Mouse (Mus musculus) embryonic facial prominence, embryonic 11.5 days (tissue): Measurements from ENCODE around the gene Lnpep. TPM values are rescaled to one million over a fixed set of nuclear protein-coding genes. Genes with fewer than 3 reads are reported as not detected.

ENCODE experiments used
- ATAC-seq: fragments of 200-750 bp; cut with Nextera tagmentation; replicated peaks from 2 replicates; pipeline ENCODE4 v1.8.0; 2017; ENCODE audit warnings: low read depth; ENCODE audit not compliant: insufficient number of reproducible peaks, low FRiP score, low TSS enrichment
- DNase-seq: peaks from one replicate; pipeline ENCODE4 v3.0.0-alpha.2; 2015; ENCODE audit warnings: low spot score
- H3K27ac ChIP-seq: fragments of 300-500 bp; sonication (generic); replicated peaks from 2 replicates; pipeline ENCODE4 v1.5.1; 2014; ENCODE audit warnings: mild to moderate bottlenecking, low read depth, low read length, control low read depth
- H3K27me3 ChIP-seq: fragments of 300-500 bp; sonication (generic); 2 replicates; pipeline ENCODE4 v1.6.1; 2014; ENCODE audit warnings: mild to moderate bottlenecking, low read length, moderate library complexity, mixed read lengths; ENCODE audit not compliant: control insufficient read depth, insufficient read depth
- H3K36me3 ChIP-seq: fragments of 300-500 bp; sonication (generic); replicated peaks from 2 replicates; pipeline ENCODE4 v1.6.1; 2014; ENCODE audit warnings: low read depth, mild to moderate bottlenecking, low read length, moderate library complexity, mixed read lengths; ENCODE audit not compliant: control insufficient read depth, insufficient read depth
- H3K4me1 ChIP-seq: fragments of 300-500 bp; sonication (generic); 2 replicates; pipeline ENCODE4 v1.6.1; 2014; ENCODE audit warnings: low read length, mixed read lengths; ENCODE audit not compliant: control insufficient read depth, insufficient read depth
- H3K4me2 ChIP-seq: fragments of 300-500 bp; sonication (generic); 2 replicates; pipeline ENCODE4 v1.6.1; 2014; ENCODE audit warnings: low read depth, mild to moderate bottlenecking, control low read depth, low read length, moderate library complexity
- H3K4me3 ChIP-seq: fragments of 300-500 bp; sonication (generic); 2 replicates; pipeline ENCODE4 v1.5.1; 2014; ENCODE audit warnings: low read depth, low read length, control low read depth
- H3K9ac ChIP-seq: fragments of 300-500 bp; sonication (generic); replicated peaks from 2 replicates; pipeline ENCODE4 v1.6.1; 2014; ENCODE audit warnings: mild to moderate bottlenecking, control low read depth, low read length
- H3K9me3 ChIP-seq: fragments of 300-500 bp; sonication (generic); replicated peaks from 2 replicates; pipeline ENCODE4 v1.6.1; 2016; ENCODE audit warnings: mild to moderate bottlenecking, low read length, inconsistent platforms, mixed read lengths; ENCODE audit not compliant: control insufficient read depth
- WGBS: fragments of 180-500 bp; shearing (Covaris S2); extraction: QIAGEN DNeasy Blood & Tissue Kit; methylation state at CpG from one replicate; pipeline ENCODE4 v1.1.7; 2014; 5-methylcytosine and 5-hydroxymethylcytosine counted together
- polyA plus RNA-seq: library from polyadenylated mRNA; unstranded; fragments of >200 nt; fragmentation: Nextera tagmentation; extraction: Ambion mirVana; gene quantifications from 2 replicates; pipeline ENCODE4 v1.2.1, GENCODE M21; 2014

The Lnpep gene
- polyA plus RNA-seq, 1 experiment from 2014 or later: 5.5 TPM

DNA sequence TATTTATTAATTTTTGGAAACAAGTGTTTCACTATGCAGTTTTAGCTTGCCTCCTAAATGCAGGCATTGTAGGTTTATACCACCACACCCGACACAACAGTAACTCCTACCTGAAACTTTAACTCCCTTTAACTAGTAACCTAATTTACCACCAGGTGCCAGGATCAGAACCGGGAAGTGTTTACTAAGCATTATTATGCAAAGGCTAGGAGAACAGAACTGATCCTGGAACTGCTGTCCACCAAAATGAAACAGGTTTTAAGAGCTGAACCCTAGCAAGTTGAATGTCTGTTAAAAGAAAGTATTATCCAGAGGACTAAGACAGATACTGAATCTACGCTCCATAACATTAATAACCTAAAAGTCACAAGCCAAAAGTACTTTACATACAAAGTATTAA, 21.2 kb downstream of the Lnpep start:
- Histone ChIP-seq H3K9ac (no peak overlapping the region), H3K27ac (no peak overlapping the region), H3K9me3 (no peaks in the 10 kb centered on the region), H3K4me2 (no peak overlapping the region), H3K4me3 (no peak overlapping the region), H3K36me3 (no peaks in the 10 kb centered on the region), H3K4me1 (no peaks in the 10 kb centered on the region), H3K27me3 (no peaks in the 10 kb centered on the region)
- DNase-seq (no peak), ATAC-seq (no peak)
- 85% methylated on average over 3 of the region's 3 CpGs for WGBS

DNA sequence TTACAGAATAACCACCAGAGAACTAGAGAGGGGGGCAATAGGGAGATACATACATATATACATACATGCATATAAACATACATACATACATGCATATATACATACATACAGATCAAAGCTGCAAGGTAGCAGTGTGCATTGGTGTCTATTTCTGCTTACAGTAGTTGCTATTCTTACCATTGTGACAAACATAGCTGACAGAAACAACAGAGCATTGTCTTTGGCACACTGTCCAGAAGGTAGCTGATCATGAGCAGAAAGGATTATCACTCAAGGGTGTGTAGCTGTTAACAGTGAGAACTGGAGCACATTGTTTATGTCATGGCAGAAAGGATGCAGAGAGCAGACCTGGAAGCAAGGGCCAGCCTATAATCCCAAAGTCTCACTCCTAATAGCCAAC, 22.1 kb downstream of the Lnpep start:
- no peak overlapping the region for H3K9ac ChIP-seq
- no peaks in the 10 kb centered on the region for H3K4me1 ChIP-seq
- ATAC-seq (no peak), DNase-seq (no peak)
- H3K9me3 ChIP-seq: no peaks in the 10 kb centered on the region
- H3K4me3 ChIP-seq: no peak overlapping the region
- no peak overlapping the region for H3K4me2 ChIP-seq
- H3K27ac ChIP-seq: no peak overlapping the region
- no peaks in the 10 kb centered on the region for H3K27me3 ChIP-seq
- no peaks in the 10 kb centered on the region for H3K36me3 ChIP-seq

DNA sequence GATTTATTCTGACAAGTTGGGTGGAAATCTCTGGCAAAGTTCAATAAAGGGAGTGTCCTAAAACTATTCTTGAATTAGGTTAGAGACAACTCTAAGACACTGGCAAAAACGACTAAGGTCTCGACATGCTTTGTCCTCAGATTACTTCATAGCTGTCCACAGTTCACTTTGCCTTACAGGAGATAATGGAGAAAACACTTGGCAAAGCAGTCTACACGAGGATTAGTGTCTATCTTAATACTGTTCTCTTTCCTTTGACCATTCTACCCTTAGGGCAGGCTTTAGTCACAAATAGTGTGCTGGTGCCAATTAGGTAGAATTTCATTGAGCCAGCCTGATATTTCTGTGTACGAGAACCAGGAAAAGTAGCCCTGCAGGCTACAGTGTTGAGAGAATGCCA, 22.5 kb downstream of the Lnpep start:
- no peak overlapping the region for H3K4me2 ChIP-seq
- DNase-seq: no peak
- WGBS: 60% methylated on average over 4 of the region's 4 CpGs
- H3K36me3 ChIP-seq: no peaks in the 10 kb centered on the region
- H3K9ac ChIP-seq: no peak overlapping the region
- H3K4me3 ChIP-seq: no peak overlapping the region
- H3K27ac ChIP-seq: no peak overlapping the region
- H3K27me3 ChIP-seq: no peaks in the 10 kb centered on the region
- H3K4me1 ChIP-seq: no peaks in the 10 kb centered on the region
- H3K9me3 ChIP-seq: no peaks in the 10 kb centered on the region
- no peak for ATAC-seq

DNA sequence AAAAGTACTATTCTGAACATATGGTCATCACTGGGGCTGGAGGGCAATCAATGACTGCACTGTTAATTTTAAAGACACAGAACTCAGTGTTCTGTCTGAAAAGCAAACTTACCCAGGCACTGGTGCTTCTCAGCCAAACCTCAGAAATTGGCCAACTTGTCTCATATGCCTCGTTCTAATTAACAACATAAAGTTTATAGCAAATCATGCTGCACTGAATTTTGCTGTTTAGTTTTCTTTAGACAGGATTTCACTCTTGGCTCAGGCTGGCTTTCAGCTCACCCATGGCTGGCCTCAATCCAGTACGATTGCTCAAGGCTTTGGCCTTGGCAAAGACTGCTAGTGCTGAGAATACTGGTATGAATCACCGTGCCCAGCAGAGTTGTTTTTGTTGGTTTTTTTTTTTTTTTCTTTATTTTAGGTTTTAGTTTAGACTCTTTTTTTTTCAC, 24.0 kb downstream of the Lnpep start:
- WGBS: 68% methylated on average over 3 of the region's 3 CpGs

DNA sequence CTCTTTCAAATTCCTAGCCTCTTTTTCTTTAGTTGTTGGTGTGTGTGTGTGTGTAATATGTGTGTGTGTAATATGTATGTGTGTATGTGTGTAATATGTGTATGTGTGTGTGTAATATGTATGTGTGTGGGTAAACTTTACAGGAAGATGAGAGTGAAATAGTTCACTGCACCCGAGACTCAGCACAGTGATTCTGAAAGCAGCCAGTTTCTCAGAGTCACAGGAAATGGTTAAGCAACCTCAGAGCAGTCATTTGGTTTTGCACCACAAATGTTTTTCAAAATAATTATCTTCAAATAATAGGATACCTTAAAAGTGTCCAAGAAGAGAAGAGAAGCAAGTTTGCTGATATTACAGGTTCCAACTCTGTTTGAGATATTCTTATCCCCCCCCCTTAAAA, 24.8 kb downstream of the Lnpep start:
- no peak overlapping the region for H3K4me2 ChIP-seq
- no peaks in the 10 kb centered on the region for H3K27me3 ChIP-seq
- no peaks in the 10 kb centered on the region for H3K4me1 ChIP-seq
- WGBS: 51% methylated on average over 1 of the region's 1 CpGs
- H3K27ac ChIP-seq: no peak overlapping the region
- ATAC-seq: no peak
- H3K4me3 ChIP-seq: no peak overlapping the region
- no peaks in the 10 kb centered on the region for H3K36me3 ChIP-seq
- no peak for DNase-seq
- H3K9ac ChIP-seq: no peak overlapping the region
- H3K9me3 ChIP-seq: no peaks in the 10 kb centered on the region

More for the DNA sequence above, 24.0 kb downstream of the Lnpep start:
- Histone ChIP-seq H3K9ac (no peak overlapping the region), H3K36me3 (no peaks in the 10 kb centered on the region), H3K27me3 (no peaks in the 10 kb centered on the region), H3K27ac (no peak overlapping the region), H3K4me1 (no peaks in the 10 kb centered on the region), H3K4me3 (no peak overlapping the region), H3K4me2 (no peak overlapping the region), H3K9me3 (no peaks in the 10 kb centered on the region)
- ATAC-seq (no peak), DNase-seq (no peak)

DNA sequence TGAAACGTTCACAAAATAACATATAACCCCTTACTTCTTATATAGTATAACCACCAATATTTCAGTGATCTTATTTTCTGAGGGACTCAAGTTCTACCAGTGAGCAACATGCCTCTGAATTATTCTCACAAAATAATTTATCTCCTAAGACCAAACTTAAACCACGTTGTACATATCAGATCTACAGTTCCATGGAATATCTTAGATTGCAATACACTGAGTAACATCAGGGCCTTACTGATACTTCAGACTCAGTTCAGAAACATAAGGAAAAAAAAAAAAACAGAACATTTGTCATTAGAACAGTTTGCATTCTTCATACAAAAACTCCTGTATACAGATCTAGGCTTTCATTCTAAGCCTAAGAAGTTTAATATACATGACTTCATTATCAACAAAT, 26.5 kb downstream of the Lnpep start:
- Histone ChIP-seq H3K27ac (no peak overlapping the region), H3K4me2 (no peak overlapping the region), H3K9me3 (no peaks in the 10 kb centered on the region), H3K36me3 (no peaks in the 10 kb centered on the region), H3K27me3 (no peaks in the 10 kb centered on the region), H3K9ac (no peak overlapping the region), H3K4me3 (no peak overlapping the region), H3K4me1 (no peaks in the 10 kb centered on the region)
- DNase-seq (no peak), ATAC-seq (no peak)
- WGBS: 92% methylated on average over 2 of the region's 2 CpGs

DNA sequence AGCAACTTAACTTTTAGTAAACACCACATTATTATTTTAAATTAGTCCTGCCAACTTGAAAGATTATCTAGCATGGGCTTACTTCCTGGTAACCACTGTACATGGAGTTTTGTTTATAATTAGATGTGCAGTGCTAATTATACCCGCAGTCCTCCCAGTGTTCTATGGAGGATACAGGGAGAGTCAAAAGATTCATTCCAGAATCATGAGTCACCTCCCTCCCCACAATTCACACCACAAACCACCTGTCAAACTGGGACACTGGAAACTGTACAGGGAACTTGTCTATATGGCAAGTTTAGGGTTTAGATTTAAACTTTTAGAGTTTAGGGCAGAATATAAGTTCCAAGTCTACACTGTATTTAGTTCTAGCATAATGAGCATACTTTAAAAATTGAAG, 31.9 kb downstream of the Lnpep start:
- no peaks in the 10 kb centered on the region for H3K9me3 ChIP-seq
- no peak overlapping the region for H3K4me3 ChIP-seq
- DNase-seq (no peak), ATAC-seq (no peak)
- no peak overlapping the region for H3K27ac ChIP-seq
- WGBS: 82% methylated on average over 1 of the region's 1 CpGs
- no peaks in the 10 kb centered on the region for H3K27me3 ChIP-seq
- H3K4me2 ChIP-seq: no peak overlapping the region
- no peaks in the 10 kb centered on the region for H3K36me3 ChIP-seq
- H3K4me1 ChIP-seq: no peaks in the 10 kb centered on the region
- no peak overlapping the region for H3K9ac ChIP-seq

DNA sequence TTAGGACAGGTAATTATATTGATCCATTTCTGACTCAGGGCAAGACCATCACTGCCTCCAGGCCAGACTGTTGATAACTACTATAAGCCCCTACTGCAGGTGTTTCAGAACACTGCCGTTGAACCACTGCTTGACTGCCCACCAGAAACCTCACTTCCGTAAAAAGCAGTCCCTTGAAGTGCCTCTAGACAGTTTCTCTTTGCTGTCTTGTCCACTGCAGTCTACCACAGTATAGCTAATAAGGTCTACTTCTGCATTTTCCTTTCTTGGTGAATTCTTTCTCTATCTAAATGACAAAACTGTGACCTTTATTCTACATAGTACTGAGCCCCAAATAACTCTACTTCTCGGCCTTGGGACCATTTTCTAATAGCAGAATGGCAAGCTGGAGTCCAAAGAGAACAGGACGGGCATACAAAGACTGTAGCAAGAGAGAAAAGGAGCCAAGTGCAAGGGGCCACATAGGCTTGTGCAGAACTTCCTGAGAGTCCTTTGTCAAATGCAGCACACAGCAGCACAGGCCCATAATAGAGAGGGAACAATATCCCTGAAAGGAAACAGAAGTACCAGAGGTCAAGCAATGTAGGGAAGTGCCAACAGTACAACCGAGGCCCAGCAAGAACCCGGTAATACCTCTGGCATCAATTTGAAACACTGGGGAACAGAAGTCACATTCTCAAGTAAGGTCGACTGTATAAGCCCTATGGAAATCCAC, 37.4 kb downstream of the Lnpep start:
- ATAC-seq (no peak), DNase-seq (no peak)
- Histone ChIP-seq H3K4me1 (no peaks in the 10 kb centered on the region), H3K4me3 (no peak overlapping the region), H3K9me3 (no peaks in the 10 kb centered on the region), H3K36me3 (no peaks in the 10 kb centered on the region), H3K27ac (no peak overlapping the region), H3K27me3 (no peaks in the 10 kb centered on the region), H3K4me2 (no peak overlapping the region), H3K9ac (no peak overlapping the region)
- 84% methylated on average over 7 of the region's 7 CpGs for WGBS
